Mouse (Mus musculus) CH12.LX (cell line): ENCODE results near the gene Tmem18. TPM values are rescaled to one million over a fixed set of nuclear protein-coding genes. Genes with fewer than 3 reads are reported as not detected.

ENCODE experiments used
- DNase-seq: peaks from one replicate; pipeline ENCODE4 v3.0.0-alpha.2; 2013; ENCODE audit errors: extremely low read depth
- H3K27ac ChIP-seq: 2 replicates; pipeline ENCODE4 v1.5.1; 2012; ENCODE audit warnings: low read depth, mild to moderate bottlenecking, control low read depth, moderate library complexity; ENCODE audit not compliant: insufficient read depth
- H3K27me3 ChIP-seq: replicated peaks from 2 replicates; pipeline ENCODE3; 2012; ENCODE audit warnings: inconsistent platforms
- H3K36me3 ChIP-seq, 2 experiments: replicated peaks in 1 of 2; 2 replicates each; pipeline versions ENCODE3 to v1.6.1; 2012; ENCODE audit warnings: inconsistent platforms in 1 of 2, low read length in 1 of 2, mild to moderate bottlenecking in 1 of 2, mixed read lengths in 1 of 2, moderate library complexity in 1 of 2; ENCODE audit not compliant: control insufficient read depth in 1 of 2, insufficient read depth in 1 of 2
- H3K4me1 ChIP-seq, 2 experiments: 2 replicates each; pipeline ENCODE4 v1.6.1; 2012; ENCODE audit warnings: inconsistent platforms in 1 of 2, moderate library complexity in 1 of 2; ENCODE audit not compliant: insufficient read depth in 2 of 2, control insufficient read depth in 1 of 2
- H3K4me2 ChIP-seq: 2 replicates; pipeline ENCODE4 v1.6.1; 2012; ENCODE audit warnings: low read depth, mild to moderate bottlenecking, control low read depth; ENCODE audit not compliant: poor library complexity, insufficient read depth, severe bottlenecking
- H3K4me3 ChIP-seq, 3 experiments: fragments of 150-350 bp in 1 of 3; sonication (generic) in 1 of 3; replicated peaks in 1 of 3; 2 replicates each; pipeline versions ENCODE3 to v1.5.1; 2011 to 2012; ENCODE audit warnings: low read depth in 2 of 3, low read length in 2 of 3, mild to moderate bottlenecking in 2 of 3, moderate library complexity in 2 of 3, control low read depth in 1 of 3, improper control_type of control experiment in 1 of 3, inconsistent platforms in 1 of 3, mixed read lengths in 1 of 3; ENCODE audit not compliant: poor library complexity in 1 of 3
- H3K79me2 ChIP-seq: replicated peaks from 2 replicates; pipeline ENCODE4 v1.6.1; 2012; ENCODE audit warnings: mild to moderate bottlenecking, moderate library complexity; ENCODE audit not compliant: control insufficient read depth, poor library complexity, insufficient read depth, severe bottlenecking; ENCODE audit errors: extremely low read depth
- H3K9ac ChIP-seq: 2 replicates; pipeline ENCODE4 v1.6.1; 2012; ENCODE audit warnings: low read depth, mild to moderate bottlenecking, control low read depth, moderate library complexity; ENCODE audit not compliant: insufficient read depth
- H3K9me3 ChIP-seq: replicated peaks from 2 replicates; pipeline ENCODE3; 2012; ENCODE audit warnings: low read length, inconsistent platforms, mixed read lengths
- CHD1 ChIP-seq: IDR thresholded peaks from 2 replicates; pipeline ENCODE4 v1.6.1; 2012; ENCODE audit warnings: low read depth, low read length, improper control_type of control experiment, inconsistent platforms
- CHD2 ChIP-seq: IDR thresholded peaks from 2 replicates; pipeline ENCODE4 v1.6.1; 2011; ENCODE audit warnings: low read length, improper control_type of control experiment
- E2F4 ChIP-seq: IDR thresholded peaks from 2 replicates; pipeline ENCODE4 v1.6.1; 2011; ENCODE audit warnings: low read depth, low read length, improper control_type of control experiment; ENCODE audit not compliant: insufficient replicate concordance
- JUND ChIP-seq: conservative IDR thresholded peaks from 2 replicates; pipeline ENCODE4 v1.6.1; 2011; ENCODE audit warnings: low read depth, low read length, improper control_type of control experiment
- KAT2A ChIP-seq: IDR thresholded peaks from 2 replicates; pipeline ENCODE4 v1.6.1; 2012; ENCODE audit warnings: low read length, improper control_type of control experiment, inconsistent platforms; ENCODE audit not compliant: insufficient replicate concordance
- MAFK ChIP-seq: IDR thresholded peaks from 2 replicates; pipeline ENCODE4 v1.6.1; 2011; ENCODE audit warnings: low read length, improper control_type of control experiment; ENCODE audit not compliant: insufficient replicate concordance
- MAX ChIP-seq: IDR thresholded peaks from 2 replicates; pipeline ENCODE4 v1.6.1; 2011; ENCODE audit warnings: low read length, improper control_type of control experiment
- MAZ ChIP-seq: IDR thresholded peaks from 2 replicates; pipeline ENCODE4 v1.6.1; 2012; ENCODE audit warnings: low read depth, mild to moderate bottlenecking, inconsistent platforms, low read length, improper control_type of control experiment, moderate library complexity
- MEF2A ChIP-seq: IDR thresholded peaks from 2 replicates; pipeline ENCODE4 v1.6.1; 2014; ENCODE audit warnings: low read depth, mild to moderate bottlenecking, inconsistent platforms, low read length, improper control_type of control experiment, borderline replicate concordance
- MYC ChIP-seq: IDR thresholded peaks from 2 replicates; pipeline ENCODE4 v1.6.1; 2011; ENCODE audit warnings: low read depth, mild to moderate bottlenecking, improper control_type of control experiment, low read length
- NELFE ChIP-seq: IDR thresholded peaks from 2 replicates; pipeline ENCODE4 v1.6.1; 2011; ENCODE audit warnings: low read depth, low read length, improper control_type of control experiment
- NRF1 ChIP-seq: IDR thresholded peaks from 2 replicates; pipeline ENCODE4 v1.6.1; 2014; ENCODE audit warnings: low read depth, mild to moderate bottlenecking, inconsistent platforms, low read length, improper control_type of control experiment, moderate library complexity
- POLR2AphosphoS2 ChIP-seq: IDR thresholded peaks from 2 replicates; pipeline ENCODE4 v1.6.1; 2011; ENCODE audit warnings: low read depth, low read length, improper control_type of control experiment
- SIN3A ChIP-seq: IDR thresholded peaks from 2 replicates; pipeline ENCODE4 v1.6.1; 2012; ENCODE audit warnings: low read length, improper control_type of control experiment, inconsistent platforms
- TCF12 ChIP-seq: IDR thresholded peaks from 2 replicates; pipeline ENCODE4 v1.6.1; 2014; ENCODE audit warnings: low read depth, mild to moderate bottlenecking, inconsistent platforms, low read length, improper control_type of control experiment
- ZKSCAN1 ChIP-seq: IDR thresholded peaks from 2 replicates; pipeline ENCODE4 v1.6.1; 2012; ENCODE audit warnings: low read depth, inconsistent platforms, low read length, improper control_type of control experiment, borderline replicate concordance
- dilution Hi-C: fragments of 300-500 bp; cut with MboI; formaldehyde crosslinking; loops from 2 replicates; pipeline ENCODE4 v1.14.3; 2020; ENCODE audit warnings: low sequenced_read_pairs; ENCODE audit not compliant: extremely low pct_unique_long_range_greater_than_20kb, extremely low pct_ligation_motif_present
- in situ Hi-C: fragments of 300-500 bp; cut with MboI; formaldehyde crosslinking; loops from 3 replicates; pipeline ENCODE4 v1.14.3; 2019; ENCODE audit warnings: low sequenced_read_pairs, low pct_ligation_motif_present, low pct_unique_long_range_greater_than_20kb, mixed read lengths
- polyA plus RNA-seq: library from polyadenylated mRNA; unstranded; fragments of >175 nt; gene quantifications from 2 replicates; pipeline ENCODE4 v1.2.1, GENCODE M21; 2012; ENCODE audit warnings: low read depth; ENCODE audit not compliant: insufficient read length
- total RNA-seq, 2 experiments: library from RNA; depleted of rRNA; stranded (reverse); fragments of 300-350 nt in 1 of 2; fragments of >200 nt in 1 of 2; gene quantifications; 2 replicates each; pipeline ENCODE4 v1.2.3; 2012 to 2014

Gene Tmem18
- total and polyA plus RNA-seq, 3 experiments = 14.8 to 24.8 (median 21.2) TPM

DNA sequence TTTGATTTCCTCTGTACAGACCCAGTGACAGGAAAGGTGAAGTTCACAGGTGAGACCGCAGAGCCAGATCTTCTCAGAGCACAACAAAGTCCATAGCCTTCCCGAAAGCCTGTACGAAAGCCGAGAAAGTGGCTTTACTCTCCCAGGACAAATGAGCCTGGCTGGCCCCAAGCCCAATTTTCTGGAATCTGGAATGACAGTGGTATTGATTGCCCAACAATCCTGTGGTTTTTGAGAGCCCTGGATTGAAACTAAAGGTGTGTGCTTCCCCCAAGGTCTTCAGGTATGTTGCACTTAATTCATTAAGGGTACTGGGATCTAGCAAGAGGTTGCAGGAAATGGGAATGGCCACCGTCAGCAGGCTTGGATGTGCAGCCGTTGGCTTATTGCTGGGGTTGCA, 21.7 kb downstream of the Tmem18 start:
- dilution Hi-C loops (no loop called here), in situ Hi-C loops (no loop called here)
- TF ChIP-seq E2F4 (no peak), CHD2 (no peak), KAT2A (no peak), ZKSCAN1 (no peak)
- Histone ChIP-seq H3K27me3 (no peaks in the 10 kb centered on the region), H3K9ac (no peak overlapping the region), H3K9me3 (no peaks in the 10 kb centered on the region), H3K27ac (no peak overlapping the region), H3K79me2 (no peaks in the 10 kb centered on the region), H3K36me3 (no peaks in the 10 kb centered on the region), H3K4me3 (no peak overlapping the region), H3K4me1 (no peaks in the 10 kb centered on the region), H3K4me2 (no peak overlapping the region)
- no peak for DNase-seq

GRCm38 (mm10) chr12:30606743-30607142, 22.5 kb downstream of the Tmem18 start:
- Histone ChIP-seq H3K4me1 (no peaks in the 10 kb centered on the region), H3K4me3 (no peak overlapping the region), H3K9ac (no peak overlapping the region), H3K4me2 (peak overlapping the region; percentile 12), H3K79me2 (no peaks in the 10 kb centered on the region), H3K27me3 (no peaks in the 10 kb centered on the region), H3K9me3 (no peaks in the 10 kb centered on the region), H3K27ac (no peak overlapping the region), H3K36me3 (no peaks in the 10 kb centered on the region)
- DNase-seq = no peak
- dilution Hi-C loops = no loop called here
- TF ChIP-seq MEF2A (no peak), JUND (no peak)
- in situ Hi-C loops = no loop called here

- Histone ChIP-seq H3K27me3 (no peaks in the 10 kb centered on the region), H3K4me3 (no peak overlapping the region), H3K79me2 (no peaks in the 10 kb centered on the region), H3K9ac (no peak overlapping the region), H3K27ac (no peak overlapping the region), H3K4me2 (no peak overlapping the region), H3K36me3 (no peaks in the 10 kb centered on the region), H3K4me1 (no peaks in the 10 kb centered on the region), H3K9me3 (no peaks in the 10 kb centered on the region)
- no peak for DNase-seq
- no peak for TF ChIP-seq NRF1
- TF ChIP-seq MAX = no peak
- TF ChIP-seq MAZ = no peak
- TF ChIP-seq MEF2A = no peak
- TF ChIP-seq TCF12 = no peak
- TF ChIP-seq MYC = no peak
- no peak for TF ChIP-seq SIN3A
- TF ChIP-seq NELFE = no peak
- TF ChIP-seq MAFK = no peak
- no peak for TF ChIP-seq POLR2AphosphoS2
- no peak for TF ChIP-seq CHD1
- TF ChIP-seq KAT2A = no peak
- dilution Hi-C loops (no loop called here), in situ Hi-C loops (no loop called here)
These were observed 34.2 kb downstream of the Tmem18 start for GRCm38 (mm10) chr12:30618425-30618824.
